Mouse (Mus musculus): ENCODE measurements around the gene Zmynd15. TPM values are rescaled to one million over a fixed set of nuclear protein-coding genes. Genes with fewer than 3 reads are reported as not detected.

The Zmynd15 gene
- total and polyA plus RNA-seq, 3 experiments = 0.14 TPM; not detected in 2

- Histone ChIP-seq H3K9ac (ENCODE audit: control insufficient read depth, low read depth, low read length, poor library complexity, severe bottlenecking) (peak overlapping the region; percentile 50; the same call in 1 of the 2 replicates), H3K27ac (ENCODE audit: control insufficient read depth, low read depth, low read length) (no peak overlapping the region), H3K9me3 (replicated peaks; ENCODE audit: insufficient read depth, low read length) (no peaks in the 10 kb centered on the region), H3K79me2 (ENCODE audit: control insufficient read depth, insufficient read depth, low read length, poor library complexity) (no peaks in the 10 kb centered on the region), H3K27me3 (ENCODE audit: control insufficient read depth in 1 of 2, insufficient read depth in 2 of 2, low read length in 2 of 2) (peaks cover 9 to 15% of the 10 kb centered on the region in 2 experiments), H3K4me3 (ENCODE audit: control insufficient read depth in 1 of 2, insufficient read depth in 1 of 2, low read depth in 2 of 2, low read length in 2 of 2) (peak overlapping the region; percentile 55 to 65), H3K36me3 (ENCODE audit: control insufficient read depth in 1 of 2, insufficient read depth in 2 of 2, low read length in 2 of 2) (peaks cover 0 to 12% of the 10 kb centered on the region in 2 experiments; a peak in 2 of 4 replicates), H3K4me1 (ENCODE audit: control insufficient read depth in 1 of 2, insufficient read depth in 2 of 2, low read length in 2 of 2) (peaks cover 0 to 18% of the 10 kb centered on the region in 2 experiments; a peak in 2 of 4 replicates)
- peak; percentile 90 for DNase-seq (ENCODE audit: low read depth, low spot score)
- no peak for TF ChIP-seq MYB (IDR thresholded peaks at IDR 0.05; ENCODE audit: low read depth, low read length)
- TF ChIP-seq ZKSCAN1 (IDR thresholded peaks at IDR 0.05; ENCODE audit: low read depth, low read length) = no peak
- peak; percentile 95 for TF ChIP-seq ZC3H11A (IDR thresholded peaks at IDR 0.05; ENCODE audit: low read depth, low read length)
- 0 out of 2 replicates have a peak, but pooled peaks have one; percentile 67 for TF ChIP-seq MAZ (IDR thresholded peaks at IDR 0.05; ENCODE audit: low read depth, low read length)
- no peak for TF ChIP-seq GABPA (IDR thresholded peaks at IDR 0.05; ENCODE audit: low read depth, low read length)
- TF ChIP-seq RAD21 (IDR thresholded peaks at IDR 0.05; ENCODE audit: low read depth, low read length) = peak; percentile 89
- peak; percentile 77 for TF ChIP-seq JUND (IDR thresholded peaks at IDR 0.05; ENCODE audit: low read depth, low read length)
- TF ChIP-seq MYC (IDR thresholded peaks at IDR 0.05; ENCODE audit: low read depth, low read length) = 0 out of 2 replicates have a peak, but pooled peaks have one; percentile 41
- TF ChIP-seq MEF2A (IDR thresholded peaks at IDR 0.05; ENCODE audit: extremely low read depth, insufficient replicate concordance, low read depth, low read length, poor library complexity, severe bottlenecking) = no peak
- no peak for TF ChIP-seq ELF1 (IDR thresholded peaks at IDR 0.05; ENCODE audit: low read depth, low read length)
- TF ChIP-seq SMC3 (IDR thresholded peaks at IDR 0.05; ENCODE audit: low read depth, low read length) = peak; percentile 97
- no peak for TF ChIP-seq CHD1 (IDR thresholded peaks at IDR 0.05; ENCODE audit: low read depth, low read length)
- peak; percentile 66 for TF ChIP-seq ZNF384 (IDR thresholded peaks at IDR 0.05; ENCODE audit: low read depth, low read length)
- no peak for TF ChIP-seq POLR2A (IDR thresholded peaks at IDR 0.05; ENCODE audit: control insufficient read depth in 1 of 2, insufficient read depth in 1 of 2, low read depth in 1 of 2, low read length in 2 of 2, poor library complexity in 1 of 2)
- TF ChIP-seq BHLHE40 (IDR thresholded peaks at IDR 0.05; ENCODE audit: borderline replicate concordance, low read depth, low read length) = 0 out of 2 replicates have a peak, but pooled peaks have one; percentile 18
- peak; percentile 67; the same call in 1 of the 2 replicates for TF ChIP-seq MAX (IDR thresholded peaks at IDR 0.05; ENCODE audit: low read length)
- no peak for TF ChIP-seq NELFE (IDR thresholded peaks at IDR 0.05; ENCODE audit: low read depth, low read length)
- peak; percentile 63 to 94 (median 68) for TF ChIP-seq CTCF (IDR thresholded peaks at IDR 0.05 in 2 of 3, conservative IDR thresholded peaks at IDR 0.05 in 1 of 3; ENCODE audit: control insufficient read depth in 1 of 3, insufficient read depth in 1 of 3, low read depth in 2 of 3, low read length in 3 of 3, poor library complexity in 1 of 3, severe bottlenecking in 1 of 3)
- no peak for TF ChIP-seq USF1 (IDR thresholded peaks at IDR 0.05; ENCODE audit: low read depth, low read length)
- 0 out of 4 replicates have a peak, but pooled peaks of 1 of the 2 experiments have one; percentile 19 for TF ChIP-seq EP300 (IDR thresholded peaks at IDR 0.05; ENCODE audit: low read depth in 1 of 2, low read length in 2 of 2)
- TF ChIP-seq TCF12 (IDR thresholded peaks at IDR 0.05; ENCODE audit: low read depth, low read length) = no peak
- TF ChIP-seq ETS1 (IDR thresholded peaks at IDR 0.05; ENCODE audit: low read depth, low read length) = no peak
- TF ChIP-seq CHD2 (IDR thresholded peaks at IDR 0.05; ENCODE audit: low read length) = no peak
- no peak for TF ChIP-seq ZMIZ1 (IDR thresholded peaks at IDR 0.05; ENCODE audit: low read depth, low read length)
- 0 out of 2 replicates have a peak, but pooled peaks have one; percentile 30 for TF ChIP-seq HCFC1 (IDR thresholded peaks at IDR 0.05; ENCODE audit: low read depth, low read length)
- no peak for TF ChIP-seq E2F4 (IDR thresholded peaks at IDR 0.05; ENCODE audit: borderline replicate concordance, low read depth, low read length)
- TF ChIP-seq TBP (IDR thresholded peaks at IDR 0.05; ENCODE audit: low read depth, low read length) = peak; percentile 26; the same call in 1 of the 2 replicates
- no peak for TF ChIP-seq USF2 (IDR thresholded peaks at IDR 0.05; ENCODE audit: borderline replicate concordance in 1 of 2, insufficient read depth in 1 of 2, low read depth in 1 of 2, low read length in 2 of 2)
- no peak for TF ChIP-seq UBTF (IDR thresholded peaks at IDR 0.05; ENCODE audit: borderline replicate concordance, insufficient read depth, low read depth, low read length)
- TF ChIP-seq NRF1 (IDR thresholded peaks at IDR 0.05; ENCODE audit: insufficient read depth, low read depth, low read length, poor library complexity, severe bottlenecking) = no peak
- no peak for TF ChIP-seq RCOR1 (IDR thresholded peaks at IDR 0.05; ENCODE audit: low read depth, low read length)
- 0 out of 2 replicates have a peak, but pooled peaks have one; percentile 3 for TF ChIP-seq GATA1 (IDR thresholded peaks at IDR 0.05; ENCODE audit: low read depth, low read length)
- no peak for TF ChIP-seq TAL1 (IDR thresholded peaks at IDR 0.05; ENCODE audit: low read length)
- peak; percentile 48; the same call in 1 of the 2 replicates for TF ChIP-seq MXI1 (IDR thresholded peaks at IDR 0.05; ENCODE audit: low read depth, low read length)
- TF ChIP-seq POLR2AphosphoS2 (IDR thresholded peaks at IDR 0.05; ENCODE audit: low read length) = no peak
- TF ChIP-seq POLR2AphosphoS5 (IDR thresholded peaks at IDR 0.05; ENCODE audit: borderline replicate concordance, low read depth, low read length) = no peak
- TF ChIP-seq KAT2A (conservative IDR thresholded peaks at IDR 0.05; ENCODE audit: low read depth, low read length) = no peak
Observed at GRCm38 (mm10) chr11:70506385-70506784, 47.2 kb downstream of the Zmynd15 start.
